Mouse (Mus musculus): ENCODE measurements around the gene Ndufa3. TPM values are rescaled to one million over a fixed set of nuclear protein-coding genes. Genes with fewer than 3 reads are reported as not detected.

Gene Ndufa3
- polyA plus RNA-seq, 1 experiment, result 377 TPM

DNA sequence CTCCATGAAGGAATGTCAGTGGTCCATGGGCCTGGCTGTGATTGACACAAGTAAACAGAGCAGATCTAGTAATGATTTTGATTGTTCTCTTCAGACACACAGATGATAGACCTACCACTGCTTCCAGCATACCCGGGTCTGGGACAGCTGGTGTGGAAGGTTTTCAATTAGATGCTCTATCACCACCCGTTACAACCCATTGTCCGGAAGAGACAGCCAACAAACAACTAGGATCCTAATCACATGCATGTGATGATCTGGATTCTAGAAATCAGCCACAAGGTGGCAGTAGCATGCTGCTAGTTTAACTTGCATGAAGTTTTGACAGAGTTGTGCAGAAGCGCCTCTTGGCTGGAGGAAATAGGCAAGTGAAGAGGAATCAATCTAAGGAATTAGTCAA is 16.1 kb upstream of the Ndufa3 start:
- H3K4me3 ChIP-seq (replicated peaks; ENCODE audit: control insufficient read depth, low read depth, low read length), result no peak overlapping the region
- H3K4me1 ChIP-seq (ENCODE audit: control insufficient read depth, insufficient read depth, low read length), result no peaks in the 10 kb centered on the region
- 6% methylated on average over 4 of the region's 4 CpGs for WGBS
- no peak overlapping the region for H3K27ac ChIP-seq (ENCODE audit: control insufficient read depth, insufficient read depth, low read depth, low read length, poor library complexity)
- TF ChIP-seq CTCF (IDR thresholded peaks at IDR 0.05; ENCODE audit: control insufficient read depth, insufficient read depth, low read length) (no peak), POLR2A (IDR thresholded peaks at IDR 0.05; ENCODE audit: borderline replicate concordance, control insufficient read depth, low read depth, low read length) (no peak)

DNA sequence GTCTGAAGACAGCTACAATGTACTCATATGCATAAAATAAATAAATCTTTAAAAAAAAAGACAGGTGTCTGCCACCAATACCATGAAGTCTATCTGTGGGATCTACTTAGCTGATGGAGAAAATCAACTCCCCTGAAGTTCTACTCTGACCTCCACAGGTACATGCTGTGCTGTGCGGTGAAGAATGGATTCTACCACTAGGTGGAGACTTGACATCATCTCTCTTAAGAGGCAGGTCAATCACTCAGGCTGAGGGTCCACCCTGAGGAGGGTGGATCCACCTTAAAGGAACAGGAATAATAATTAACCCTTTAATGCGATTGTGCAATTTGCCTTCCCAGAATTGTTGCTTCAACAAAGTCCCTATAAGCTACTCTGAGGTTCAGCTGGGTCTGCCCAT is 10.4 kb upstream of the Ndufa3 start:
- 12% methylated on average over 2 of the region's 2 CpGs for WGBS
- peak; percentile 41; the same call in 1 of the 2 replicates for TF ChIP-seq CTCF (IDR thresholded peaks at IDR 0.05; ENCODE audit: control insufficient read depth, insufficient read depth, low read length)
- no peak for TF ChIP-seq POLR2A (IDR thresholded peaks at IDR 0.05; ENCODE audit: borderline replicate concordance, control insufficient read depth, low read depth, low read length)
- no peaks in the 10 kb centered on the region for H3K4me1 ChIP-seq (ENCODE audit: control insufficient read depth, insufficient read depth, low read length)
- no peak overlapping the region for H3K4me3 ChIP-seq (replicated peaks; ENCODE audit: control insufficient read depth, low read depth, low read length)
- H3K27ac ChIP-seq (ENCODE audit: control insufficient read depth, insufficient read depth, low read depth, low read length, poor library complexity), result no peak overlapping the region

- H3K4me3 ChIP-seq (replicated peaks; ENCODE audit: control insufficient read depth, low read depth, low read length), result no peak overlapping the region
- WGBS, result 72% methylated on average over 6 of the region's 6 CpGs
- TF ChIP-seq POLR2A (IDR thresholded peaks at IDR 0.05; ENCODE audit: borderline replicate concordance, control insufficient read depth, low read depth, low read length), result no peak
- no peak for TF ChIP-seq CTCF (IDR thresholded peaks at IDR 0.05; ENCODE audit: control insufficient read depth, insufficient read depth, low read length)
- no peak overlapping the region for H3K27ac ChIP-seq (ENCODE audit: control insufficient read depth, insufficient read depth, low read depth, low read length, poor library complexity)
- no peaks in the 10 kb centered on the region for H3K4me1 ChIP-seq (ENCODE audit: control insufficient read depth, insufficient read depth, low read length)
Measured at GRCm38 (mm10) chr7:3607391-3607790, 9.8 kb upstream of the Ndufa3 start.

GRCm38 (mm10) chr7:3608668-3609067 is 8.5 kb upstream of the Ndufa3 start:
- no peak overlapping the region for H3K27ac ChIP-seq (ENCODE audit: control insufficient read depth, insufficient read depth, low read depth, low read length, poor library complexity)

GRCm38 (mm10) chr7:3609082-3609481 is 8.1 kb upstream of the Ndufa3 start:
- Histone ChIP-seq H3K27ac (ENCODE audit: control insufficient read depth, insufficient read depth, low read depth, low read length, poor library complexity) (no peak overlapping the region), H3K4me3 (replicated peaks; ENCODE audit: control insufficient read depth, low read depth, low read length) (no peak overlapping the region), H3K4me1 (ENCODE audit: control insufficient read depth, insufficient read depth, low read length) (no peaks in the 10 kb centered on the region)
- WGBS, result 36% methylated on average over 3 of the region's 3 CpGs
- no peak for TF ChIP-seq POLR2A (IDR thresholded peaks at IDR 0.05; ENCODE audit: borderline replicate concordance, control insufficient read depth, low read depth, low read length)

More at GRCm38 (mm10) chr7:3608668-3609067, 8.5 kb upstream of the Ndufa3 start:
- no peak for TF ChIP-seq POLR2A (IDR thresholded peaks at IDR 0.05; ENCODE audit: borderline replicate concordance, control insufficient read depth, low read depth, low read length)
- no peak for TF ChIP-seq CTCF (IDR thresholded peaks at IDR 0.05; ENCODE audit: control insufficient read depth, insufficient read depth, low read length)
- no peaks in the 10 kb centered on the region for H3K4me1 ChIP-seq (ENCODE audit: control insufficient read depth, insufficient read depth, low read length)
- H3K4me3 ChIP-seq (replicated peaks; ENCODE audit: control insufficient read depth, low read depth, low read length), result no peak overlapping the region
- WGBS, result 90% methylated on average over 3 of the region's 3 CpGs

DNA sequence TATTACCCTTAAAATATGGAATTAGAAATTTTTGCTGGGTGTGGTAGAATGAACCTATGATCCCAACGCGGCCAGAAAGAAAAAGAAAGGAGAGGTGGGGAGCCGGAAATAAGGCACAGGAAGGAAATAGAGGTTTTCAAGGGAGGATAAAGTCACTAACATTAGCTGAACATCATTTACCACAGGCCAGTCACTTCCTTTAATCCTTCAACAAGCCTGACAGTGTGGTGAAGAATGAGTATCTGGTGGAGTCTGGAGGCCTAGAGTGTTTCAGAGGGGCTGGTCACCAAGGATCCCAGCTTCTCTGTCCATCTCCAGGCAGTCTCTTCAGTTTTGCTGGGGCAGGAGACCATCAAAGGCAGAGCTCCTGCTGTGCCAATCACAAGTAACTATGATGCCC is 6.7 kb upstream of the Ndufa3 start:
- no peaks in the 10 kb centered on the region for H3K4me1 ChIP-seq (ENCODE audit: control insufficient read depth, insufficient read depth, low read length)
- 12% methylated on average over 3 of the region's 3 CpGs for WGBS
- H3K27ac ChIP-seq (ENCODE audit: control insufficient read depth, insufficient read depth, low read depth, low read length, poor library complexity), result no peak overlapping the region
- H3K4me3 ChIP-seq (replicated peaks; ENCODE audit: control insufficient read depth, low read depth, low read length), result no peak overlapping the region
- TF ChIP-seq CTCF (IDR thresholded peaks at IDR 0.05; ENCODE audit: control insufficient read depth, insufficient read depth, low read length) (no peak), POLR2A (IDR thresholded peaks at IDR 0.05; ENCODE audit: borderline replicate concordance, control insufficient read depth, low read depth, low read length) (no peak)

DNA sequence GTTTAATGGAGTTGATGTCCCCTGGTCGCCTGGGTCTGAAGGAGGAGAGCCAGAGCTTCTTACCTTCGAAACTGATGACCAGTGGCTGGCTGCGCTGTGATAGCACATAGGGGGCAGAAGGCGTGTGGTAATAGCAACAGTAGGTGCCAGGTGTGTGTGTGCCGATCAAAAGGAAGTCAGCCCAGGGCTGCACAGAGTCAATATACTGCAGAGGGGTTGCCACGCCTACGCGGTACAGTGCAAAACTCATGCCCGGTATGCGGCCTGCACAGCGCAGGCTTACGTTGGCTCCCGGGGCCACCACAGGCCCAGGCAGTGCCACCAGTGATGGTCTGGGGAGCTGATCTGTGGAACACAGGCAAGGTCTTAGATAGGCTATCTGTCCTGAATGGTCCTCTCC is 6.2 kb upstream of the Ndufa3 start:
- Histone ChIP-seq H3K27ac (ENCODE audit: control insufficient read depth, insufficient read depth, low read depth, low read length, poor library complexity) (no peak overlapping the region), H3K4me3 (replicated peaks; ENCODE audit: control insufficient read depth, low read depth, low read length) (no peak overlapping the region), H3K4me1 (ENCODE audit: control insufficient read depth, insufficient read depth, low read length) (no peaks in the 10 kb centered on the region)
- TF ChIP-seq CTCF (IDR thresholded peaks at IDR 0.05; ENCODE audit: control insufficient read depth, insufficient read depth, low read length), result no peak
- 77% methylated on average over 13 of the region's 13 CpGs for WGBS

DNA sequence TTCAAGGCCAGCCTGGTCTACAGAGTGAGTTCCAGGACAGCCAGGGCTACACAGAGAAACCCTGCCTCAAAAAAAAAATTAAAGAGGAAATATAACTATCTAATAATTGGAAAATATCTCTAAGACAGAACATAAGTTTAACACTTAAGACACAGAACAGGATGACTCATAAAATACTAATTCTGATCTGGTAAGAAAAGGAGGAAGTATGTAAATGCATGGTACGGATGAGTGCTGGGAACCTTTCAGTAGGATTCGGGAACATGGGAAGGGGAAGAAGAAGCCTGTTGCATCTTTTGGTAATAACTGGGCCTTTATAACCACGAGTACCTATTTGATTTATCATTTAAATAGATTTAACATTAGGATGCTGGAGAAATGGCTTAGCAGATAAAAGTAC is 3.2 kb upstream of the Ndufa3 start:
- Histone ChIP-seq H3K27ac (ENCODE audit: control insufficient read depth, insufficient read depth, low read depth, low read length, poor library complexity) (no peak overlapping the region), H3K4me3 (replicated peaks; ENCODE audit: control insufficient read depth, low read depth, low read length) (no peak overlapping the region), H3K4me1 (ENCODE audit: control insufficient read depth, insufficient read depth, low read length) (no peaks in the 10 kb centered on the region)
- TF ChIP-seq CTCF (IDR thresholded peaks at IDR 0.05; ENCODE audit: control insufficient read depth, insufficient read depth, low read length), result no peak
- no peak for TF ChIP-seq POLR2A (IDR thresholded peaks at IDR 0.05; ENCODE audit: borderline replicate concordance, control insufficient read depth, low read depth, low read length)
- 53% methylated on average over 3 of the region's 3 CpGs for WGBS

DNA sequence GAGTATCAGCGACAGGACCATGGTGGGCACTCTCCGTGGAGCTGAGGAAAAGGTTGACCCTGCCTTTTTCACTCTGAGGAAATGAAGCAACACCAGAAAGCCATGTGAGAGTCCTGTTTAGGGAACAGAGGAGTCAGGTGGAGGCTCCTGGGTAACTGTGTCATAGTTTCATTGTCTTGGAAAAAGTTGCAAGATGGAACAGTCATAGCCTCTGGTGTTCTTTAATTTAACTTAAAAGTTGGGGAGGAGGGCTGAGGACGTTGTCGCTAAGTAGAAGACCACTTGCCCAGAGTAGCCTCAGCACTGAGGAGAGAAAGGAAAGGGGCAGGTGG is 1.1 kb upstream of the Ndufa3 start, which contains the start of gene Oscar:
Oscar (minus strand) TSS at position 101 of the 332 bp plus-strand sequence.
- 70% methylated on average over 4 of the region's 4 CpGs for WGBS
- TF ChIP-seq POLR2A (IDR thresholded peaks at IDR 0.05; ENCODE audit: borderline replicate concordance, control insufficient read depth, low read depth, low read length), result no peak
- Histone ChIP-seq H3K27ac (ENCODE audit: control insufficient read depth, insufficient read depth, low read depth, low read length, poor library complexity) (no peak within 1 kb of the TSS), H3K4me1 (ENCODE audit: control insufficient read depth, insufficient read depth, low read length) (no peaks in the 10 kb centered on the region), H3K4me3 (replicated peaks; ENCODE audit: control insufficient read depth, low read depth, low read length) (no peak within 1 kb of the TSS)
